Mouse (Mus musculus): ENCODE results near the gene Wbp1.

DNA sequence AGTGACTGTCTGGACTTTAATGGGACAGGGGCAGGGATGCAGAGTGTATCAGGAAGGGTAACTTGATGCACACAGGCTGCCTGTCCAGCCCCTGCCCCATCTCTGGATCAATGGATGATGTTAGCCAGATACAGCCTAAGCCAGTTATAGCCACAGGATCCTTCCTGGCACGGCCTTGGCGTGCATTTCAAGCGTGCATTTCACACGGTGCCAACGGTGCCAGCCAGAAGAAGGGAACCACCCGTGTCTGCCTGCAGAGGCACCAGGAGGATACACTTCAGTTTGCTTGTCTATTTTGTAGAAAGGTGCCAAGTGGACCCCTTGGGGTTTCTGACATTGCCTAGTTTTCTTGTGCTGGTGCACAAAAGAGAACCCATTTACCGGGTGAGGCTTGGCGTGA lies 18.7 kb upstream of the Wbp1 start:
- TF ChIP-seq JUND (IDR thresholded peaks at IDR 0.05; ENCODE audit: low read depth, low read length) (no peak), CTCF (IDR thresholded peaks at IDR 0.05 in 2 of 3, conservative IDR thresholded peaks at IDR 0.05 in 1 of 3; ENCODE audit: control insufficient read depth in 1 of 3, insufficient read depth in 1 of 3, low read depth in 2 of 3, low read length in 3 of 3, poor library complexity in 1 of 3, severe bottlenecking in 1 of 3) (no peak), TBP (IDR thresholded peaks at IDR 0.05; ENCODE audit: low read depth, low read length) (no peak), TCF12 (IDR thresholded peaks at IDR 0.05; ENCODE audit: low read depth, low read length) (no peak), E2F4 (IDR thresholded peaks at IDR 0.05; ENCODE audit: borderline replicate concordance, low read depth, low read length) (no peak), POLR2A (IDR thresholded peaks at IDR 0.05; ENCODE audit: control insufficient read depth in 1 of 2, insufficient read depth in 1 of 2, low read depth in 1 of 2, low read length in 2 of 2, poor library complexity in 1 of 2) (no peak), USF2 (IDR thresholded peaks at IDR 0.05; ENCODE audit: borderline replicate concordance in 1 of 2, insufficient read depth in 1 of 2, low read depth in 1 of 2, low read length in 2 of 2) (no peak), USF1 (IDR thresholded peaks at IDR 0.05; ENCODE audit: low read depth, low read length) (no peak), MAX (IDR thresholded peaks at IDR 0.05; ENCODE audit: low read length) (no peak), RAD21 (IDR thresholded peaks at IDR 0.05; ENCODE audit: low read depth, low read length) (no peak), CHD2 (IDR thresholded peaks at IDR 0.05; ENCODE audit: low read length) (no peak)

Measured in MEL (cell line).